Comparison of ENCODE assay signal across 8 mouse cellular contexts in genomic region chr8:123982291-123982793, GRCm38 (mm10). TPM values are rescaled to one million over a fixed set of nuclear protein-coding genes. Genes with fewer than 3 reads are reported as not detected.
DNase-seq lines count a peak whose midpoint lies in the region; ATAC-seq lines count a peak whose summit lies in the region.

No protein-coding gene starts in this region.

- DNase-seq in frontal cortex, postnatal 25 days (ENCODE audit: low spot score in 2 of 2), result peak; percentile 10 to 24
- no peak for DNase-seq in frontal cortex, postnatal 10 days (ENCODE audit: low spot score in 2 of 2)
- DNase-seq in A20 (ENCODE audit: low read depth, low spot score), result peak; percentile 67
- no peak for DNase-seq in limb, embryonic 11.5 days (ENCODE audit: low spot score)
- DNase-seq in thymus, postnatal 25 days, result peak; percentile 35

- H3K9me3 ChIP-seq in heart, embryonic 15.5 days (replicated peaks), result no peaks in the 10 kb centered on the region
- no peaks in the 10 kb centered on the region for H3K9me3 ChIP-seq in limb, embryonic 11.5 days (ENCODE audit: control insufficient read depth, low read length)
- no peaks in the 10 kb centered on the region for H3K9me3 ChIP-seq in neural tube, embryonic 13.5 days

- peak; percentile 24 for ATAC-seq in heart, embryonic 15.5 days (replicated peaks; ENCODE audit: insufficient number of reproducible peaks, insufficient read depth, low FRiP score, low read depth)
- ATAC-seq in limb, embryonic 11.5 days (ENCODE audit: insufficient number of reproducible peaks, low FRiP score, low TSS enrichment, low read depth), result peak; percentile 26; the same call in 1 of the 2 replicates
- peak; percentile 60 for ATAC-seq in neural tube, embryonic 13.5 days (ENCODE audit: low read depth)

- H3K27ac ChIP-seq in brown adipose tissue, adult 24 weeks (replicated peaks; ENCODE audit: low read depth, low read length), result no peak overlapping the region
- H3K27ac ChIP-seq in heart, embryonic 15.5 days, result peak overlapping the region; percentile 91
- peak overlapping the region; percentile 85; the same call in 1 of the 2 replicates for H3K27ac ChIP-seq in limb, embryonic 11.5 days (replicated peaks; ENCODE audit: low read depth, low read length)
- peak overlapping the region; percentile 82 for H3K27ac ChIP-seq in neural tube, embryonic 13.5 days (replicated peaks)

- no peaks in the 10 kb centered on the region for H3K36me3 ChIP-seq in heart, embryonic 15.5 days
- H3K36me3 ChIP-seq in limb, embryonic 11.5 days (ENCODE audit: control insufficient read depth, insufficient read depth, low read length), result no peaks in the 10 kb centered on the region
- H3K36me3 ChIP-seq in neural tube, embryonic 13.5 days, result no peaks in the 10 kb centered on the region

- H3K4me3 ChIP-seq in brown adipose tissue, adult 24 weeks (ENCODE audit: insufficient read depth, low read depth, low read length), result peak overlapping the region; percentile 78
- peak overlapping the region; percentile 63 for H3K4me3 ChIP-seq in heart, embryonic 15.5 days
- peak overlapping the region; percentile 80 for H3K4me3 ChIP-seq in limb, embryonic 11.5 days (ENCODE audit: low read depth, low read length)
- H3K4me3 ChIP-seq in neural tube, embryonic 13.5 days, result peak overlapping the region; percentile 82

- under 1% methylated on average over 48 of the region's 48 CpGs for WGBS in heart, embryonic 15.5 days
- under 1% methylated on average over 48 of the region's 48 CpGs for WGBS in limb, embryonic 11.5 days
- WGBS in neural tube, embryonic 13.5 days, result under 1% methylated on average over 48 of the region's 48 CpGs

- peaks cover 6% of the 10 kb centered on the region; the same call in 1 of the 2 replicates for H3K4me1 ChIP-seq in brown adipose tissue, adult 24 weeks (ENCODE audit: control insufficient read depth, insufficient read depth, insufficient read length, low read length)
- H3K4me1 ChIP-seq in heart, embryonic 15.5 days (replicated peaks), result peaks cover 41% of the 10 kb centered on the region
- no peaks in the 10 kb centered on the region for H3K4me1 ChIP-seq in limb, embryonic 11.5 days (ENCODE audit: control insufficient read depth, insufficient read depth, low read length)
- peaks cover 30% of the 10 kb centered on the region for H3K4me1 ChIP-seq in neural tube, embryonic 13.5 days (replicated peaks)

- H3K4me2 ChIP-seq in heart, embryonic 15.5 days, result peak overlapping the region; percentile 78
- peak overlapping the region; percentile 95 for H3K4me2 ChIP-seq in limb, embryonic 11.5 days (ENCODE audit: low read depth, severe bottlenecking)
- H3K4me2 ChIP-seq in neural tube, embryonic 13.5 days, result peak overlapping the region; percentile 92

- no peaks in the 10 kb centered on the region for H3K27me3 ChIP-seq in heart, embryonic 15.5 days
- no peaks in the 10 kb centered on the region for H3K27me3 ChIP-seq in limb, embryonic 11.5 days (ENCODE audit: control insufficient read depth, insufficient read depth, low read length)
- H3K27me3 ChIP-seq in neural tube, embryonic 13.5 days, result no peaks in the 10 kb centered on the region

- H3K9ac ChIP-seq in heart, embryonic 15.5 days, result peak overlapping the region; percentile 80
- peak overlapping the region; percentile 79 for H3K9ac ChIP-seq in limb, embryonic 11.5 days (ENCODE audit: low read length)
- H3K9ac ChIP-seq in neural tube, embryonic 13.5 days, result peak overlapping the region; percentile 86

RNA-seq across cellular contexts. Expression of gene Abcb10, which starts 0.6 kb away (rescaled TPM):
- 17.2 and 18.7 TPM in 2 replicates for polyA plus RNA-seq in brown adipose tissue, adult 24 weeks (2012; ENCODE audit: insufficient read depth, insufficient read length, missing spikeins)
- polyA plus RNA-seq in heart, embryonic 15.5 days (2015; fragmentation: Nextera tagmentation; extraction: Ambion mirVana), result 17.1 and 20.6 TPM in 2 replicates
- 17.2 TPM in 2 replicates for polyA plus RNA-seq in limb, embryonic 11.5 days (2014; fragmentation: Nextera tagmentation; extraction: Ambion mirVana)
- 12.4 and 13.4 TPM in 2 replicates for polyA plus RNA-seq in neural tube, embryonic 13.5 days (2015; fragmentation: Nextera tagmentation; extraction: Ambion mirVana)

RNA-seq across cellular contexts. Expression of gene Nup133, which starts 33.3 kb away (rescaled TPM):
- 5.9 and 7.7 TPM in 2 replicates for polyA plus RNA-seq in brown adipose tissue, adult 24 weeks (2012; ENCODE audit: insufficient read depth, insufficient read length, missing spikeins)
- polyA plus RNA-seq in heart, embryonic 15.5 days (2015; fragmentation: Nextera tagmentation; extraction: Ambion mirVana), result 21.1 and 25.4 TPM in 2 replicates
- polyA plus RNA-seq in limb, embryonic 11.5 days (2014; fragmentation: Nextera tagmentation; extraction: Ambion mirVana), result 58.3 and 62.7 TPM in 2 replicates
- polyA plus RNA-seq in neural tube, embryonic 13.5 days (2015; fragmentation: Nextera tagmentation; extraction: Ambion mirVana), result 21.9 and 22.3 TPM in 2 replicates

RNA-seq across cellular contexts. Expression of gene Taf5l, which starts 38.9 kb away (rescaled TPM):
- 9.2 and 9.5 TPM in 2 replicates for polyA plus RNA-seq in brown adipose tissue, adult 24 weeks (2012; ENCODE audit: insufficient read depth, insufficient read length, missing spikeins)
- 20.3 and 28.9 TPM in 2 replicates for polyA plus RNA-seq in heart, embryonic 15.5 days (2015; fragmentation: Nextera tagmentation; extraction: Ambion mirVana)
- 46.2 and 49.7 TPM in 2 replicates for polyA plus RNA-seq in limb, embryonic 11.5 days (2014; fragmentation: Nextera tagmentation; extraction: Ambion mirVana)
- polyA plus RNA-seq in neural tube, embryonic 13.5 days (2015; fragmentation: Nextera tagmentation; extraction: Ambion mirVana), result 24.1 and 27.3 TPM in 2 replicates

RNA-seq across cellular contexts. Expression of gene Urb2, which starts 39.0 kb away (rescaled TPM):
- 1.2 and 1.5 TPM in 2 replicates for polyA plus RNA-seq in brown adipose tissue, adult 24 weeks (2012; ENCODE audit: insufficient read depth, insufficient read length, missing spikeins)
- polyA plus RNA-seq in heart, embryonic 15.5 days (2015; fragmentation: Nextera tagmentation; extraction: Ambion mirVana), result 2.3 and 3.5 TPM in 2 replicates
- polyA plus RNA-seq in limb, embryonic 11.5 days (2014; fragmentation: Nextera tagmentation; extraction: Ambion mirVana), result 8.8 and 9.0 TPM in 2 replicates
- polyA plus RNA-seq in neural tube, embryonic 13.5 days (2015; fragmentation: Nextera tagmentation; extraction: Ambion mirVana), result 3.6 and 3.8 TPM in 2 replicates

Comparison
In these comparisons a context has a peak if more than half of its experiments do, and no peak if none do; other contexts are left out.
1. DNase-seq: peak in frontal cortex, postnatal 25 days (2 of 2), A20 (single experiment) and thymus, postnatal 25 days (single experiment); none in frontal cortex, postnatal 10 days (0 of 2) and limb, embryonic 11.5 days (single experiment).
2. Peak in every context shown above with its lines, with median percentiles within 50 percentile points of each other: H3K4me3 ChIP-seq, ATAC-seq, H3K4me2 ChIP-seq and H3K9ac ChIP-seq.